Mouse (Mus musculus) erythroblast, embryonic 14.5 days (primary cell): ENCODE measurements around the gene Mettl11b. TPM values are rescaled to one million over a fixed set of nuclear protein-coding genes. Genes with fewer than 3 reads are reported as not detected.

Source experiments
- H3K27me3 ChIP-seq: 2 replicates; pipeline ENCODE4 v1.6.1; 2012; ENCODE audit warnings: inconsistent platforms; ENCODE audit not compliant: control insufficient read depth
- H3K36me3 ChIP-seq: 2 replicates; pipeline ENCODE4 v1.6.1; 2012; ENCODE audit warnings: mild to moderate bottlenecking, inconsistent platforms; ENCODE audit not compliant: control insufficient read depth
- H3K4me1 ChIP-seq: 2 replicates; pipeline ENCODE4 v1.6.1; 2012; ENCODE audit warnings: inconsistent platforms; ENCODE audit not compliant: control insufficient read depth
- H3K4me3 ChIP-seq: replicated peaks from 2 replicates; pipeline ENCODE3; 2012; ENCODE audit warnings: moderate library complexity, mild to moderate bottlenecking, inconsistent platforms
- H3K9me3 ChIP-seq: 2 replicates; pipeline ENCODE4 v1.6.1; 2012; ENCODE audit warnings: low read length, inconsistent platforms, mixed read lengths; ENCODE audit not compliant: control insufficient read depth
- GATA1 ChIP-seq: IDR thresholded peaks from 2 replicates; pipeline ENCODE4 v1.6.1; 2012; ENCODE audit warnings: low read length, inconsistent platforms, mixed read lengths
- TAL1 ChIP-seq: IDR thresholded peaks from 3 replicates; pipeline ENCODE4 v1.6.1; 2012; ENCODE audit warnings: low read length, inconsistent platforms, mixed read lengths
- polyA plus RNA-seq: library from polyadenylated mRNA; stranded (reverse); fragments of >175 nt; gene quantifications from 2 replicates; pipeline ENCODE4 v1.2.3, GENCODE M21; 2012

The Mettl11b gene
- polyA plus RNA-seq, 1 experiment, result not detected

GRCm38 (mm10) chr1:163657766-163658534, 67.1 kb downstream of the Mettl11b start:
- no peak overlapping the region for H3K4me3 ChIP-seq
- no peak for TF ChIP-seq GATA1
- no peak for TF ChIP-seq TAL1

GRCm38 (mm10) chr1:163657056-163657455, 68.0 kb downstream of the Mettl11b start:
- Histone ChIP-seq H3K4me1 (no peaks in the 10 kb centered on the region), H3K27me3 (no peaks in the 10 kb centered on the region), H3K36me3 (no peaks in the 10 kb centered on the region), H3K4me3 (no peak overlapping the region), H3K9me3 (0 out of 2 replicates have a peak, but pooled peaks cover 2% of the 10 kb centered on the region)
- TF ChIP-seq TAL1 (no peak), GATA1 (no peak)

More at GRCm38 (mm10) chr1:163657766-163658534, 67.1 kb downstream of the Mettl11b start:
- H3K9me3 ChIP-seq, result 0 out of 2 replicates have a peak, but pooled peaks cover 2% of the 10 kb centered on the region
- no peaks in the 10 kb centered on the region for H3K27me3 ChIP-seq
- no peaks in the 10 kb centered on the region for H3K4me1 ChIP-seq
- no peaks in the 10 kb centered on the region for H3K36me3 ChIP-seq

DNA sequence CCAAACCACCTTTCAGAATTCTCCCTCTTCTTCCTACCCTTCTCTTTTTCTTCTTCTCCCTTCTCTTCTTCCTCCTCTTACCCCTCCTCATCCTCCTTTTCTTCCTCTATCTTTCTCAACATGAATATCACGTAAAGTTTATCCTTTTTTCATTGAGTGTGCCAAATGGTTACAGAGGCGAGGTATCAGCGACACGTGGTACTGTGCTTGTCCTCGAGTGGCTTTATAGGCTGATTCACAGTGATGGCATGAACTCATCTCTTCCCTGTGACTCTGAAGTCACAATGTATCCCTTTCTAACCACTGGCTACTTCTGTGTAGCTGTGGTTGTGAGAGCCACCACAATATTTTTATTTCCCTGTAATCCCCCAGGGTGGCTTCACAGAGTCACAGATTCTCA, 68.6 kb downstream of the Mettl11b start:
- H3K4me1 ChIP-seq, result no peaks in the 10 kb centered on the region
- no peak overlapping the region for H3K4me3 ChIP-seq
- 0 out of 2 replicates have a peak, but pooled peaks cover under 1% of the 10 kb centered on the region for H3K9me3 ChIP-seq
- H3K36me3 ChIP-seq, result no peaks in the 10 kb centered on the region
- TF ChIP-seq GATA1, result no peak
- TF ChIP-seq TAL1, result no peak
- no peaks in the 10 kb centered on the region for H3K27me3 ChIP-seq

Other genes with a start within 250 kb of the Mettl11b start
- gene Kifap3, start 54.4 kb upstream of the Mettl11b start, polyA plus RNA-seq, result 0.02 and 0.06 TPM in 2 replicates
- gene Scyl3, start 203.9 kb upstream of the Mettl11b start, polyA plus RNA-seq, result 0.22 and 0.31 TPM in 2 replicates